Mouse (Mus musculus) urinary bladder, postnatal 14 days (tissue): Measurements from ENCODE around the gene Aicda.

ENCODE experiments used
- DNase-seq: peaks from one replicate; pipeline ENCODE4 v3.0.0; 2021; ENCODE audit warnings: low spot score

The Aicda gene

DNA sequence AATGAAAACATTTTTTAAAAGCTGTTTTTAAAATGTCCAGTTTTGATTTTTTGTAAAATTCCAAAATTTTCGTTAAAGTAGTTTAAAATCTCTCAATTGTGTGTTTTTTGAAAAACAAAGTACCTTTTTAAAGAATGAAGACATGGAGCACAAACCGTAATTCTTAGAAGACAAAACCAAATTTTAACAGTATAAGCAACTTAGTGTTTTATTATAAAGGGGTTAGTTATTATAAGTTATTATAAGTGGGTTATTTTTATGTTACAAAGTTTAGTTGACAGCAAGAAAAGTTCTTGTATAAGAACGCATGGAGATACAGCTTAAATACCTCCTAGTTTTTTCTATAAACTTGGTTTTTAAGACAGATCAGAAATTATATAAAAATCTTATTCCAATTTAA is 48.0 kb downstream of the Aicda start:
- no peak for DNase-seq

DNA sequence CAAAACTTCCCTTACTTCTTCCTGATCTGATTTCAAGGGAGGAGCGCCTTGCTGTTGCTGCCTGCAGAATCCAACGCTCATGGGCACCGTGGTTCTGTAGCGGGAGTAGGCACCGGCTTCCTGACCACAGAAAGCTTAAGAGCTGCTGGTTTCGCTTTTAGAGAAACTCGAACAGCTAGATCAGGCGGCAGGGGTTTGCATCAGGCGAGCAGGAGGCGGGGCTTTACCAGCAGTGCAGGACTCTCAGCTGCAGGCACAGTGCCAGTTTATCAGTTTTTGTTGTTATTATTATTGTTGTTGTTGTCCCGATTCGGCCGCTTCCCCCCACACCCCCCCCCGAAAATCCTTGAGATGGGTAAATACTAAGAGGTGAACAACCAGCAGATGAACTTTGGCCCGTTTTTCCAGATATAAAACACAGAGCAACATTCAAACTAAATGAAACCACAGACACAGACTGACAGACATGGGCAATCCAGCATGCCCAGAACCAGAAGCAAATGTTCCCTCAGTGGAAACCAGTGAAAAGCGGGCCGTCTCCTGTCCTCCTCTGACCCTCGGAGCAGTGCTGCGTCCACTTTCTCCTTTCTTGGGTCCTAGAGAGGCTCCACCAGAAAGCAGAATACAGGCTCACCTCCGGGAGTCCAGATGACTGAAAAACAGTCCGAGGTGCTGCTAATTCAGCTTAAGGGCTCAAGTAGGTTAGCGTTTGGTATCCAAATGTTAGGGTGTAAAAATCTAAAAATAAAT is 48.8 kb downstream of the Aicda start, which contains the start of gene Apobec1:
TSS of gene Apobec1 (minus strand) at position 203 of the 750 bp plus-strand sequence.
- DNase-seq, result peak; percentile 78

- DNase-seq, result no peak
Measured at GRCm38 (mm10) chr6:122602992-122603322, 49.4 kb downstream of the Aicda start.

- DNase-seq, result no peak
Measured at GRCm38 (mm10) chr6:122604260-122604659, 50.7 kb downstream of the Aicda start.

GRCm38 (mm10) chr6:122605483-122605882 is 51.9 kb downstream of the Aicda start:
- DNase-seq, result no peak

- no peak for DNase-seq
Measured at GRCm38 (mm10) chr6:122606661-122607060, 53.1 kb downstream of the Aicda start.

- DNase-seq, result no peak
Measured at GRCm38 (mm10) chr6:122607700-122608099, 54.1 kb downstream of the Aicda start.

GRCm38 (mm10) chr6:122608434-122609376 is 55.1 kb downstream of the Aicda start:
- DNase-seq, result no peak

DNA sequence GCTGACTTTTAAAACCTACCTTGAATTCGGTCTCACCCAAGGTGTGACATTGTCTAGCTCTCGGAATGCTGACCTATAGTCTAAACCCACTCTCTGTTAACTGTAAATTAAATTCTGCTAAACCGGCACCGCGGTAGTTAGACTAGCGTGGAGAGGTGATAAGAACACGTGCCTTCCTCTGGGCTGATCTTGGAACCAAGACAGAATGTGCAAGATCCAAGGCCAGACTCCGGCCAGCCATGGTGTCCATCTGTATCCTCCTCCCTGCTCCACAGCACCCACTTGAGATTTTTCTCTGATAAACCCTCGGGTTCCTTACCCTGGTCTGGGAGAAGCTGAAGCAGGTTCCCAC is 55.8 kb downstream of the Aicda start:
- no peak for DNase-seq

DNA sequence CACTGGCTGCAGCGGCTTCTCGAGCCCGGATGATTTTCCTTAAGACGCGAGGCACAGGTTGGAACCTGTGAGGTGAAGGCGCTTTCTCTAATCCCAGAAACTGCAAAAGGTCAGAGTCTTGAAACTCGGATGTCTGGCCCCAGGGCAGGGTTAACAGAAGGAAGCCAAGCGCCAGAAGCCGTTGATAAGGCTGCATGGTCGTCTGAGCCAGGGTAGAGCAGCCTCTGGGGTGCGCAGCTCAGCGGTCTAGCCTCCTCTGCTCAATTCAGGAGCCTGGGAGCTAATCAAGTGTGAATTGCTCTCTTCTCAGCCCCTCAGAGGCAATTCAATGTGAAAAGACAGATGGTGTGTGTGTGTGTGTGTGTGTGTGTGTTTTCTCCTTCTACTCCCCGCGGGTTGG is 56.2 kb downstream of the Aicda start, which contains the start of gene Gdf3:
TSS of gene Gdf3 (minus strand) at position 317 of the 400 bp plus-strand sequence.
- no peak for DNase-seq

DNA sequence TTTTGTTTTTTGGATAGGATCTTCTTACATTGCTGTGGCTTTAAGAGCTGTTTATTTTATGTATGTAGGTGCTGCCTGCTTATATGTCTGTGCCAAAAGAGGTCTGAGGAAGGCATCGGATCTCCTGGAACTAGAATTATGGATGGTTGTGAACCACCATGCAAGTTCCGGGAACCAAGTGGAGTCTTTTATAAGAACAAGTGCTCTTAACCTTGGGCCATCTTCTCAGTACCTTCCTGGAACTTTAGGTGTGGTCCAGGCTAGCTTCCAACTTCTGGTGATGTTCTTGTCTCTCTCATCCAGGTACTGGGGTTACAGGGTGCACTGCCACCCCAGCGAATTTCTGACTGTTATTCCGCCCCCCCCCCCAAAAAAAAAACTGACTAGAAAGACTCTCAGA is 58.8 kb downstream of the Aicda start:
- DNase-seq, result no peak
